Mouse (Mus musculus) inflammation-experienced regulatory T-cells, adult 6 months (primary cell): Measurements from ENCODE around the gene Ubox5. TPM values are rescaled to one million over a fixed set of nuclear protein-coding genes. Genes with fewer than 3 reads are reported as not detected.
"Not testable (repeated sequence)": the region's sequence is repeated elsewhere in the genome, so short reads cannot be mapped to it uniquely, and the experiment has no call there.

Experiments
- ATAC-seq: one replicate; pipeline ENCODE4 v1.8.0; 2017
- polyA plus RNA-seq, 3 experiments: library from polyadenylated mRNA; unstranded; fragments of 100-300 nt; shearing (Covaris generic); gene quantifications; one replicate each; pipeline ENCODE4 v1.2.1; 2017

Ubox5 gene
- polyA plus RNA-seq, 3 experiments from 2014 or later: 8.0 to 11.1 (median 10.6) TPM

GRCm38 (mm10) chr2:130577021-130577420 is 52.8 kb downstream of the Ubox5 start:
- no peak for ATAC-seq

DNA sequence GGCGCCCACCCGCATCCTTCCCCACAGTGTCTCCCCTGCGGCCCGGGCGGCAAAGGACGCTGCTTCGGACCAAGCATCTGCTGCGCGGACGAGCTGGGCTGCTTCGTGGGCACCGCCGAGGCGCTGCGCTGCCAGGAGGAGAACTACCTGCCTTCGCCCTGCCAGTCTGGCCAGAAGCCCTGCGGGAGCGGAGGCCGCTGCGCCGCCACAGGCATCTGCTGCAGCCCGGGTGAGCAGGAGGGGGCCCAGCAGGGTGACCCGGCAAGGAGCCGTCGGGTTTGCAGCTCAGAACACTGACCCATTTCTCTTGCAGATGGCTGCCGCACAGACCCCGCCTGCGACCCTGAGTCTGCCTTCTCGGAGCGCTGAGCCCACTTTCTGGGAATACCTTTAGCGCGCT is 53.3 kb downstream of the Ubox5 start:
- ATAC-seq: not testable (repeated sequence)

GRCm38 (mm10) chr2:130575873-130576272 is 54.0 kb downstream of the Ubox5 start, which contains the start of gene Oxt:
Gene Oxt (plus strand): TSS chr2:130576173.
- no peak for ATAC-seq

- no peak for ATAC-seq
Measured at GRCm38 (mm10) chr2:130574960-130575359, 54.9 kb downstream of the Ubox5 start.

DNA sequence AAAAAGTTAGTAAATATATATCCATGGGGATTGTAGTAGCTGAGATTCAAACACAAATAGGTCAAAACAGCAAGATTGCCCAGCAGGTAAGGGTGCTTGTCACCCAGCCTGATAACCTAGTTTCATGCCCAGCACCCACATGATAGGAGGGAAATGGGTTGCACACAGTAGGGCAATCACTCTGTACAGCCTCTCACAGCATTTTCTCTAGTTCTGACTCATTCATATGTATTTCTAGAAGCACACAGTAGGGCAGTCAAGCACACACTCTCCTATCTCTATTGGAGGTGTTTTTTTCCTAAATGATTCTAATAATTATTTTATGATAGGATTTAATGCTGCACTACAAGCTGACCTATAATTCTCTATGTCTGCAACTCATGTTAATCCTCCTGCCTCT is 59.9 kb downstream of the Ubox5 start:
- ATAC-seq: no peak

- ATAC-seq: no peak
Measured at GRCm38 (mm10) chr2:130568921-130569320, 60.9 kb downstream of the Ubox5 start.

- ATAC-seq: no peak
Measured at GRCm38 (mm10) chr2:130564983-130565382, 64.9 kb downstream of the Ubox5 start.

- no peak for ATAC-seq
Measured at GRCm38 (mm10) chr2:130564063-130564462, 65.8 kb downstream of the Ubox5 start.

GRCm38 (mm10) chr2:130563212-130564055 is 66.4 kb downstream of the Ubox5 start, which contains the start of gene Mrps26:
Gene Mrps26 (plus strand): TSS chr2:130563742.
- peak; percentile 99 for ATAC-seq

- no peak for ATAC-seq
Measured at GRCm38 (mm10) chr2:130558015-130558414, 71.8 kb downstream of the Ubox5 start.

- no peak for ATAC-seq
Measured at GRCm38 (mm10) chr2:130557462-130557861, 72.4 kb downstream of the Ubox5 start.

- no peak for ATAC-seq
Measured at GRCm38 (mm10) chr2:130556292-130556691, 73.5 kb downstream of the Ubox5 start.

- no peak for ATAC-seq
Measured at GRCm38 (mm10) chr2:130554841-130555240, 75.0 kb downstream of the Ubox5 start.

GRCm38 (mm10) chr2:130546957-130547356 is 82.9 kb downstream of the Ubox5 start:
- ATAC-seq: no peak

DNA sequence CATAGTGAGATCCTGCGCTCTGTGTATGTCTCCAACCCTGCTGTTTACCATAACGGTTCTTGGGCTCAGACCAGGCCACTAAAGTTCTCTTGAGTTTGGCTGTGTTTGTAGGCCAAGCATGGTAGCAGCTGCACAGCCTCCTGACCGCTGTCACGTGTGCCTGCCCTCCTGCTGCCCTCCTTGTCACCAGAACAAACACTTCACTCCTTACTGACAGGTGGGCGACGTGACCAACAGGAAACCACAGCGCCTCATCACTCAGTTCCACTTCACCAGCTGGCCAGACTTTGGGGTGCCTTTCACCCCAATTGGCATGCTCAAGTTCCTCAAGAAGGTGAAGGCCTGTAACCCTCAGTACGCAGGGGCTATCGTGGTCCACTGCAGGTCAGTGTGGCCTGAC is 89.6 kb downstream of the Ubox5 start:
- ATAC-seq: no peak

Other genes starting within 250 kb of the Ubox5 start
- under 1 TPM in 1 of 3 experiments, not detected in 2; 0.40 TPM for gene Cpxm1, start 232.5 kb downstream of the Ubox5 start, polyA plus RNA-seq
- gene Gm28372, start 224.8 kb downstream of the Ubox5 start, polyA plus RNA-seq: not detected
- not detected for gene 1700020A23Rik, start 224.8 kb downstream of the Ubox5 start, polyA plus RNA-seq
- gene Tmem239, start 223.6 kb downstream of the Ubox5 start, polyA plus RNA-seq: not detected
- 100 to 1,000 TPM; 165 to 250 (median 199) TPM for gene Vps16, start 205.7 kb downstream of the Ubox5 start, polyA plus RNA-seq
- 10 to 100 TPM; 11.9 to 14.9 (median 12.0) TPM for gene Pced1a, start 205.3 kb downstream of the Ubox5 start, polyA plus RNA-seq
- gene Ptpra, start 179.8 kb downstream of the Ubox5 start, polyA plus RNA-seq: 10 to 100 TPM; 66.1 to 70.0 (median 69.6) TPM
- 10 to 100 TPM; 20.8 to 29.7 (median 27.1) TPM for gene Mrps26, start 66.3 kb downstream of the Ubox5 start, polyA plus RNA-seq
- gene Oxt, start 53.9 kb downstream of the Ubox5 start, polyA plus RNA-seq: not detected
- not detected for gene Avp, start 47.5 kb downstream of the Ubox5 start, polyA plus RNA-seq
- 10 to 100 TPM in 2 of 3 experiments, 1 to 10 TPM in 1; 8.5 to 11.7 (median 10.3) TPM for gene Fastkd5, start within 50 bp of the Ubox5 start, polyA plus RNA-seq
- under 1 TPM in 2 of 3 experiments, not detected in 1; 0.09 to 0.21 TPM for gene Lzts3, start 12.8 kb upstream of the Ubox5 start, polyA plus RNA-seq
- 100 to 1,000 TPM in 2 of 3 experiments, 10 to 100 TPM in 1; 95.3 to 135 (median 134) TPM for gene Ddrgk1, start 34.6 kb upstream of the Ubox5 start, polyA plus RNA-seq
- gene Itpa, start 37.6 kb upstream of the Ubox5 start, polyA plus RNA-seq: 10 to 100 TPM; 37.0 to 51.3 (median 51.2) TPM
- gene Slc4a11, start 67.5 kb upstream of the Ubox5 start, polyA plus RNA-seq: under 1 TPM in 1 of 3 experiments, not detected in 2; 0.29 TPM